Mouse (Mus musculus): ENCODE measurements around the gene Col20a1. TPM values are rescaled to one million over a fixed set of nuclear protein-coding genes. Genes with fewer than 3 reads are reported as not detected.

Col20a1 gene
- polyA plus RNA-seq, 1 experiment = 4.1 TPM

DNA sequence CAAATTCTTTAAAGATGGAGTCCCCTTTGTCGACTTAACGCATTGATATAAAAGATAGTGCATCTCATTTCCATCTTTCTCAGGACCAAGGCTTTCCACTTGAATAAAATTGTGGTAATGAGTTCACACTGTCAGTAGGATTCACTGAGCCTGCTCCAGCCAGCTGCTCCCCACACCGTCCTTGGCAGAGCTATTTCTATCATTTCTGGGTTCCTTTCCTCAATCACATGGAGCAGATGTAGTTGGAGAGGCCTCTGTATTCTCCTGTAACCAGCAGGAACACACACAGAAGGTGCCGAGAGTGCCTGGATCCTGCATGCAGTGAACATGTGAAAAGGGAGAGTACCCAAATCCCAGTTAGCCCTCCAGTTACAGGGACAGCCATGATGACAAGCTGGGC is 4.0 kb downstream of the Col20a1 start:
- peak in 1 of 2 experiments; percentile 22 for DNase-seq (ENCODE audit: extremely low spot score in 1 of 2, low spot score in 1 of 2)

DNA sequence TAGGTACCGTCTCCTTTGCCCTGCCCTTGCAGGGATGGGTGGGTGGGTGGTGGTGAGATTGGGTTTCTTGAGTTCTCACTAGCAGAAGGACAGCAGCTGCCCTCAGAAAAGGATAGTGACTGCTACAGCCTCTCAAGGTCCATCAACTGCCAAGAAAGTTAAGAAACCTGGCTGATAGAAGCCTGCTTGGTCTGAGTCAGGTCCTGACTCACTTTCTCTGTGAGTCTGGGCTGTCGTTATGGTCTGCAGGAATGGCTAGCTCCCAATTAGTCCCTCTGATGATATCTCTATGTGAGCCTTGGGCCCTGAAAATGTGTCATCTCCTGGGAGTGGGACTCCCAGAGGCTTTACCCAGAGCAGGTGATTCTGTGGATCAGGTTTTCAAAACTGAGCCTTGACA is 8.0 kb downstream of the Col20a1 start:
- no peak for DNase-seq (ENCODE audit: extremely low spot score in 1 of 2, low spot score in 1 of 2)

DNA sequence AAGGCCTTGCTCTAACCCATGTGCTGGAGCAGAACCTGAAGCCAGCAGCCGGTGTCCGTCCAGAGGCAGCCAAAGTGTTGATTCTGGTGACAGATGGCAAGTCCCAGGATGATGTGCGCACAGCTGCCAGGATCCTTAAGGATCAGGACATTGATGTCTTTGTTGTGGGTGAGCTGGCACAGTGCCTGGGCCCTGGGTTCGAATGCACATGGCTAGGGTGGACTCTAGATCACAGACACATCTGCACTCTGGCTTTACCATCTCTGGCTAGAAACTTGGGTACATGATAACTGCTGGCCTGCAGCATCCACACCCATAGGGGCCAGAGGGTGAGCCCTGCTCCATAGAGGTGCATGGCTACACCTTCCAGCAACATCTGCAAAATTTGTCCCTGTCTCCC is 9.1 kb downstream of the Col20a1 start:
- DNase-seq (ENCODE audit: extremely low spot score in 1 of 2, low spot score in 1 of 2) = no peak

DNA sequence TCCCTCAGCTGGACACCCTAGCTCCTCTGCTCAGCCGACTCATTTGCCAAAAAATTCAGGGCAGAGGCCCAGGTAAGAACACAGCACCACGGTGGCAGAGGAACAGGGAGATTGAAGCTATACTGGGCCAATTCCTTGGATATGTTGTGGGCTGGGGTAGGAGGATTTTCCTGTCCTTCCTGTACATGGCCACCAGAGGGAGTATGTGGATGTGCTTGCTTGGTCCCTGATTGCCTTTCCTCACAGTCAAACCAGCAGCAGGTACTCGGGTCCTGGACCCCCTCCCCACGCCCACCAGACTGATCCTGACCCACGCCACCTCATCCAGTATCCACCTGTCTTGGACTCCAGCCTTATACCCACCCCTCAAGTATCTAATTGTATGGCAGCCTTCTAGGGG is 10.1 kb downstream of the Col20a1 start:
- peak; percentile 43 to 75 for DNase-seq (ENCODE audit: extremely low spot score in 1 of 2, low spot score in 1 of 2)

DNA sequence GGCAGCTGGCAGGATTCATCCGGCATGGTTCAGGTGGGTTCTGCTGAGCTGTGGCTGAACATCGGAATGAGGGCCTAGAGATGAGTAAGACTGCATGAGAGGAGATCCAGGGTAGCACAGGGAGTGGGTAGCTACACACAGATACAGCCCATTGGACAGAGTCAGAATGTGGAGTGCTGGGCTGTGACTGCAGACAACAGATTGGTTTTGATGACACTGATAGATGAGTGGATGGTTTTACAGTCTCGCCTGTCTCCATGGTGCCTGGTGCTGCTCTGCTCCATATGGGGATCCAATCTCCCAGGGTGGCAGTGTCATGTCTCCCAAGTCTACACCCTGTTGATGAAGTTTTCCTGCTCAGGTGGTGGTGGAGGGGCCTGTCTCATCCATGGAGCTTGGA is 10.6 kb downstream of the Col20a1 start:
- no peak for DNase-seq (ENCODE audit: extremely low spot score in 1 of 2, low spot score in 1 of 2)

DNA sequence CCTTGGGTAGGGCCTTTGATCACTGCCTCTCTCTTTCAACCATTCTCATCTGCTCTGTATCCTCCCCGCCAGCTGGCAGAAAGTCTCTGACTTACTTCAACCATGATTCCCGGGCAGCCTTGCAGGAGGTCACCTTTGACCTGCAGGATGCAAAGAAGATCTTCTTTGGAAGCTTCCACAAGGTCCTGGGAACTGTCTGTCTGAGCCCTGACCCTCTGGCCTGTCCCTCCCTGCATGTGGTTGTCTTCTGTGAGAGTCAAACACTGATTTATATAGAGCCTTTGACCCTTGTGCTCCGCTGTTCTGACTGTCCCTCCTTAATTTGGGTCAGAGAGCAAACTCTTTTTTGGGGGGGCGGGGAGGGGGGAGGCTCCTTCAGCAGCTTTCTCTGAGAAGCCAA is 20.7 kb downstream of the Col20a1 start:
- no peak for DNase-seq (ENCODE audit: extremely low spot score in 1 of 2, low spot score in 1 of 2)

DNA sequence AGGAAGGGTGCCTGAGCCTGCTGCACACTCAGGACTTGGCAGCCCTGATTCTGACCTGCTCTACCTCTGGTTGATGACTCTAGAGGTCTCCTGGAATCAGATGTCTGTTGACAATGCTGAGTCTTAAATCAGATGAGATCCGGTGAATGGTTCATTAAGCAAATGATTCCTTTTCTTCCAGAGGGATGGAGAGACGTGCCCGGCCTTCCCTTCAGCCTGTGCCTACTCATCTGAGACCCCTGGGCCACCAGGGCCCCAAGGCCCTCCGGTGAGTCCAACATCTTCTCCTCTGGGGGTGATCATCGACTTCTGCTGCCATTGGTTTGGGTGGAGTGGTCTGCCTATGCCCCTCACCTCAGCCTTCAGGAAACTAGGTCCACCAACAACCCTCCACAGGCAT is 22.0 kb downstream of the Col20a1 start:
- no peak for DNase-seq (ENCODE audit: extremely low spot score in 1 of 2, low spot score in 1 of 2)

DNA sequence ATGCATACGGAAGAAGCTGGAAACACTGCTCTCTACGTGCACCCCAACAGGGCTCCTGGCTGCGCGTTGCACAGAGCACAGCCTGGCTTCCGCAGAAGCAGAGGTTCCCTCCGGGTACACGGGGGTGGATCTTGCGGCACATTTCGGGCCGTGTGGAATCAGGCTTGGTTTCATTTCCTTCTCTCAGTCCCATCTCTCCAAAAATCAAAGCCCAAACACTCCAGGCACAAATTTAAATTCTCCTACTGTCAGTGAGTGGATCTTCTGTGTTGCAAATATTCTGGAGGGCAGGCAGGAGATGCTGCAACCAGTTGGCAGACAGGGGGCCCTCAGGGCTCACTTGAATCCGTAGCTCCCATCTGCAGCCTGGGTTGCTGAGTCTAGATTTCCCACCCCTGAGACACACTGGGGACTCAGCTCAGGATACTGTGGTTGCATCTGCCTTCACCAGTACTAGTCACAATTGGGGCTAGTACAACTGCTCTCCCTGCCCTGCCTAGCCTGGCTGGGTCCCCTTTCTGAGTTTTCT is 45.1 kb downstream of the Col20a1 start:
- peak in 1 of 2 experiments; percentile 53 for DNase-seq (ENCODE audit: extremely low spot score in 1 of 2, low spot score in 1 of 2)

DNA sequence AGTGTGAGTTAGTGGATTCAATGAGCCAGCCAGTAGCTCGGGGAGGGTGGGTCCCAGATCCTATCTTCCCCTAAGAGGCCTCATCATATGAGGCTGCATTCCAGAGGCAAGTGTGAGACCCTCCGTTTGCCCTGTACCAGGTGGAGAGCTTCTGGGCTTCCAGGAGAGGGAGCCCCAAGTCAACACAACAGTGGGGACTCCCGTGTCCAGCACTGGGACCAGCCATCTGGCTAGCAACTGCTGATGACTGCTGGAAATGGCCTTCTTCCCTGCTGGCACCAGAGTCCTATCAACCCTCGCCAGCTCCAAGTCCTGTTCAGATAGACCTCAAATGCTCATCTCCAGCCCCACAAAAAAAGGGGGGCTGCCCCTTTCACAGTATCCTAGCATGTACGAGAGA is 46.1 kb downstream of the Col20a1 start:
- peak in 1 of 2 experiments; percentile 36 for DNase-seq (ENCODE audit: extremely low spot score in 1 of 2, low spot score in 1 of 2)

DNA sequence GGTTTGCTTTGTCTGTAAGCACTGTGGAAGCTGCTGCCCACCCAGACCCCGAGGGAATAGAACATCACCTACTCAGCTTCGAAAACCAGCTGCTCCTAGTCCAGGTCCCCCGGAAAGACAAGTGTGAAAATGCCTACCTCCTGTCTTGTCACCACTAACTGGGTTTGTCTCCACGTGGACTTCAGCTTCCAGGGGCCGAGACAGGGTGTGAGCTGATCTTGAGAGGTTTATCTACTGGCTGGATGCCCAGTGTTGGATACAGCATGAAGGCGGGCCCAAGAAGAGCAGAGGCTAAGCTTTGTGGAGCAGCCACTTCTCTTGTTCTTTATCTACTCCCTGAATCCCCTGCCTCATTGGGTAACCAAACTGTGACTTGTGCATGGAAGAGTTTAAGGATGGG is 47.0 kb downstream of the Col20a1 start:
- no peak for DNase-seq (ENCODE audit: extremely low spot score in 1 of 2, low spot score in 1 of 2)

DNA sequence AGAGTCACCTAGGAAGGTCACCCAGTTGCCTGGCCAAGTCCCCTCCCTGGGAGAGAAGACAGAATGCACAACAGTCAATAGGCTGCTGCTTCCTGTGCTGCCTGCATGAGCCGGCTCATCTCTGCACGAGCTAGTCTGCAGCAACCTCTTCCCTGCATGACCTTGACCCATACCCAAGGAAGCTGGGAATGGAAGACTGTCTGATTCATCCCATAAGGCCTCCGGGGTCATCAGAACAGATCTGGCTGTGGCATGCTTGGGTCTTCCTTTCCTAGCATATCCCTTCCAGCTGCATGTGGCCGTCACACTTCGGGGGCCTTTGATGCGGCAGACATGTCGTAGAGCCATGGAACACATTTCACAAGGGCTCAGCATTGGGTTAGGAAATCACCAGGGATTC is 48.9 kb downstream of the Col20a1 start:
- DNase-seq (ENCODE audit: extremely low spot score in 1 of 2, low spot score in 1 of 2) = no peak

DNA sequence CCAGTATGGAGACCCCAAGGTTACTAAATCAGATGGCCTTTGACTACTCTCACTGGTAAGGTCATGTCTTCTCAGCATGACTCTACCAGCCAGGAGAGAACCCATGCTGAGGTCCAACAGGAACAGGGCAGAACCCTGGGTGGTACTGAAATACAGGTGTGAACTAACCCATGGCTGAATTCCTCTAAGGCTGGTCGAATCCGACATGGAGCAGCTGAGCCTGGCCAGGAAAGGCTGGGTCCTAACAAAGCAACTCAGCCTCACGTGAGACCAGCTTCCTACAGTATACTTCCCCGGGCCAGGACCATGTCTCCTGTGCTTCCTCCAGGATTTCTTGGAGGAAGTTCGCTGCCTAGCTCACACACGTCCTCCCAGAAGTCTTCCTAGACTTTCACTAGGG is 50.2 kb downstream of the Col20a1 start:
- DNase-seq (ENCODE audit: extremely low spot score in 1 of 2, low spot score in 1 of 2) = no peak

DNA sequence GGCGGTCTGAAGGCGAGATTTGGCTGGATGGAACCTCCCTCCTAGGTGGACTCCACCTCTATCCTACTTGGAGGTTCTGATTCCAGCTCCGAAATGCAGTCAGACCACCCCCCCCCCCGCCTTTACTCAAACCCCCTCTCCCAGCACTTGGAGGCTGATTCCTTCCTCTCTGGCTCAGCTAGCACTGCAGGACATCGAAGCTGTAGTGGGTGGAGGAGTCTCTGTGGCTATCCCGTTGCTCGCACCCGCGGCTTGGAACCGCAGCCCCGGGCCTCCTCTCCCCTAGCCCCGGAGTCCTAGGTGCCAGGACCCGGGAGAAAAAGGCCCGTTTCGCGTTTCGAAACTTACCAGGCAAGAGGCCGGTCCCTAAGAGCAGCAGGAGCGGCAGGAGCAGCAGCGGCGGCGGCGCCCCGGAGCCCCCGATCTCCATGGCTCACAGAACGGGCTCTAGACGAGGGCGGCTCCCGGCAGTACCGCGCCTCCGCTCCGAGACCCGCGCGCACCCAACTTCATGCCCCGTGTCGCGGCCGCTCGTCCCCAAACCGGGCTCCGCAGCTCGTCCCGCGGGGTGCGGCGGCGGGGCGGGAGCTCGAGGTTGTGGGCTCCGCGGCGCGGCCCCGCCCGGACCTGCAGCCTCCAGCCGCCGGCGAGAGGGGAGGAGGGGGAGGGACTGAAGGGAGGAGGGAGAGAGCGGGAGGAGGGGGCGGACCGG is 52.5 kb downstream of the Col20a1 start:
- peak in 1 of 2 experiments; percentile 16 for DNase-seq (ENCODE audit: extremely low spot score in 1 of 2, low spot score in 1 of 2)

DNA sequence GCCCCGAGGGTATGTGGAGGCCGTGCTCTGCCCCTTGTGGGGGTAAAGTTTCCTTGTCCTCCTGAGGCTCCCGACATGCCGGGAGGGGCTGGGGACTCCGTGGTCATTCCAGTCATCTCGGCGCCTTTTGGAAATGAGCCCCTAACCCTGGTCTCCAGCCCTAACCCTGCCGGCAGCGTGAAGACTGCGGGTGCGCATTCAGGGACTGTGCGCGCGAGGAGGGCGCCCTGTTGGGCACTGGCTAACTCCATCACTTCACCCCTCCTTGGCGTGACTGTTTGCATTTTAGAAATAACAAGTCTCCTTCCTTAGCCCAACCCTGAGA is 53.0 kb downstream of the Col20a1 start:
- no peak for DNase-seq (ENCODE audit: extremely low spot score in 1 of 2, low spot score in 1 of 2)

DNA sequence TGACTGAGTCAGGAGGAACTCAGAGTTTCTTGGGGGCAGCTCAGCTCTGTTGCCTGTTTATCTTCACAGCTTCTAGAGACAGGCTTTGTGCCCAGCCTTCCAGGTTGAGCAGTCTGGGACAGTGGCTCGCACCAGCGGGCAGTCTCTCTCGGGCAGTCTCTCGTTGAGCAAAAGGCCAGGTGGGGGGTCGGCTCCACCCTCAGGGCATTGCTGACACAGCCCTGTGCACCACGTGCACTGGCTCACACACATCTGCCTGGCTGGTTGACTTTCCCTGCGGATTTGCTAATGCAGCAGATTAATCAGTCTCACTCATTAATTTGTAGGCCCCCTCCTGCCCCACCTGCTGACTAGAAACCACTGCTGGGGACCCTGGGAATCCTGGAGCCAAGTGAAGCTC is 55.6 kb downstream of the Col20a1 start:
- no peak for DNase-seq (ENCODE audit: extremely low spot score in 1 of 2, low spot score in 1 of 2)

DNA sequence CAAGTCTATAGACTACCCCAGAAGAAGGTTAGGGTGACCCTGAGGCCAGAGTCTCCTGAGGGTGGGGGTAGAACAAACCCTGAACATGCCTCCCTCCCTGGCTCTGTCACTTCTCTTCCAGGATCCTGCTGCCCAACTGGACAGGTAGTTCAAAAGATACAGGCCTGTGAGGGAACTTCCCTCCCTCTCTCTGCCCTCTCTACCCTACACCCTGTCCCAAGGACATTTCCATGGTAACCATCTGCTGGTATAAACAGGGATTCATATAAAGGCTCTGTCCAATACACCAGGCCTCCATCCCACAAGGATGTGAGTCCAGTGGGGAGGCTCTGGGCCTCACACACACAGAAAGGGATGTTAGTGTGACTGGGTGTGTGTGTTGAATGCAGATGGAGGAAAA is 56.0 kb downstream of the Col20a1 start:
- DNase-seq (ENCODE audit: extremely low spot score in 1 of 2, low spot score in 1 of 2) = no peak

DNA sequence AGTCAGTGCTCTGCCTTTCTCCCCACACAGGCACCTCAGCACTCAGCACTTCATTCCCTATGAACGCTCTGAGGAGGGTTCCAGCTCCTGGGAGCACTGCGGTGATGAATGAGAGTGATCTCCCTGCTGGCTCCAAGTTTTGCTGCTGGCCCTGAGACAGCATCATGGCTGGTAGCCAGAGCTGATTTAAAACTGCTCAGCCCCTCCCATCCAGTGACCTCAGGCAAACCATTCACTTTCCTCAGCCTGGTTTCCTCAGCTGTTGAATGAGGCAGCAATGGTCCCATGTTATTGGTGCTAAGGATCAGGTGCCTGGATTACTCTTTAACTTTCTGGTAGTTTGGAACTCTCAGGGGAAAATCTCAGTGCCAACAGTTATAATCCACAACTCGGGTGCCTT is 57.1 kb downstream of the Col20a1 start, which contains the start of gene Chrna4:
TSS of gene Chrna4 (minus strand) at position 110 of the 400 bp plus-strand sequence.
- no peak for DNase-seq (ENCODE audit: extremely low spot score in 1 of 2, low spot score in 1 of 2)

DNA sequence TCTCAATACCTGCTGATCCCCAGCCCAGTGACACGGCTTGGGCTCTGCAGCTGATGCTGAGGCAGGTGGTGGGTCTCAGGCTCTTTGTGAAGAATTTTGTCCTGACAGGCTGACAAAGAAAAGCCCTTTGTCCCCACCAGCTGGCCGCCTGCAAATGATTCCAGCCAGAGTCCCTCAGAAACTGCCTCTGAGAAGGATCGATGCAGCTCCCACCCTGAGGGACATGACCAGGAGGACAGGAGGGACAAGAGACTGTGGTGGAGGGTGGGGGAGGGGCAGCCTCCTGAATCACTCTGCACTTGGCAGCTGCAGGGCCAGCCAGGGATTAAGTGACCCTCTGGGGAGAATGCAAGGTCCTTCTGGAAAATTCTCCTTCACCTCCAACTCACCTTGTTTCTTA is 57.7 kb downstream of the Col20a1 start:
- DNase-seq (ENCODE audit: extremely low spot score in 1 of 2, low spot score in 1 of 2) = no peak

DNA sequence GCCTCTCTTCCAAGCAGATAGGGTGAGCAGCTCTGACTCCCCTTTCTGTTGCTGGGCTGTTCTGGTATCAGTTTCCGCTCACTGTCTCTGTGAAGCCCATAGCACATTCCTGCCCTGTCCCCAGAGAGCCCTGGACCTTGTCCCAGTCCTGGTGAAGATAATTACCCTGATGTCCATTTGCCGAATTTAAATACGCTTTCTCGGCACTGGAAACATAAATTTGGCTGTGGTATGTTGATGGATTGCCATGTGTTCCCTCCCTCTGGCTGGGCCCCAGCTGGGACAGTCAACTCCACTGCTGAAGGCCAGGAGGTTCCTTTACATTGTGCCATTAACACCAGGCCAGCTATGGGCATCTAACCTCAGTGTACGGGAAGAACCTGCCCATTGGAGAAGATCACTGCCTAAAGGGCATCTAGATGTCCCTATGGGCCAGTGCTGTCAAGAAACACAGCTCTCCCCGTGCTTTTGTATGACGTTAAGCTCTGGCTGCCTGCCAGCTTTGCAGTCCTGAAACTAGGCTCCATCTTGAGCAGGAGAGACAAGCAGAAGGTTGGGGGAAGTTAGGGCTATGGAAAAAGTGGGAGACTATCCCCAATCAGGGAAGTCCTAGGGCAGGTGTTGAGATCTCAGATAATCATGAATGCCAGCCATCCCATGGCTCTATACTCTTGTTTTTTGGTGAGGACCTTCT is 62.1 kb downstream of the Col20a1 start:
- no peak for DNase-seq (ENCODE audit: extremely low spot score in 1 of 2, low spot score in 1 of 2)

DNA sequence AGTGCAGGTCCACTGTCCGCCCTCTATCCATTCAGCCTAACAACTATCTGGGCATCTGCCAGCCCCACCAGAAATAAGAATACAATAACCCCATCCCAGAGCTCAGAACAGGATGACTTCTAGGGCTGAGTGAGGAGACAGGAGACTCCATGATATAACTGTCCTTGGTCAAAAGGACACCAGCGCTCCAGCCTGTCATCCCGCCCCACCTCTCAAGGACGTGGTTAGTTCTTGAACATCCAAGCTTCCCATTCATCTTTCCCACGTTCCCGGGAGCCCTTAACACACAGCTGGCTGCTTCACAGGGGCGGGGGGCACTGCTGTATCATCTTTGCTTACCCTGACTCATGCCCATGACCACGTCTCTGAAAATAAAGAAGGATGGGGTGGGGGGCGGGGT is 62.7 kb downstream of the Col20a1 start:
- DNase-seq (ENCODE audit: extremely low spot score in 1 of 2, low spot score in 1 of 2) = no peak

DNA sequence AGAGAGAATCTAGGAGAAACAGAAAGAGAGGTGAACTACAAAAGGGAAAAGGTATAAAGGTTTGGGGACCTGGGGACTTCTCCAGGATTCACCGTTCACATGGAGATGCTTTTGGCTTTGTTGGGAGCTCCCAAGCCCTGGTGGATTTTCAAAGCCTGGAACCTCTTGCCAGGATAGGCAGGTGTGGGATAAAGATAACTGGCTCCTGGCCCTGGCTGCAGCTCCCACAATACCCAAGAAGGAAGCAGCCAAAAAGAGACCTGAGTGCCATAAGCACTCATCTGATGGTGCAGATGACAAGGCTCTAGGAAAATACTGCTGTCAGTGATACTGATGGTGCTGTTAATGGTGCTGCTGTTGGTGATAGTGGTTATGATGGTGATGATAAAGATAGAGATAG is 65.8 kb downstream of the Col20a1 start:
- no peak for DNase-seq (ENCODE audit: extremely low spot score in 1 of 2, low spot score in 1 of 2)

DNA sequence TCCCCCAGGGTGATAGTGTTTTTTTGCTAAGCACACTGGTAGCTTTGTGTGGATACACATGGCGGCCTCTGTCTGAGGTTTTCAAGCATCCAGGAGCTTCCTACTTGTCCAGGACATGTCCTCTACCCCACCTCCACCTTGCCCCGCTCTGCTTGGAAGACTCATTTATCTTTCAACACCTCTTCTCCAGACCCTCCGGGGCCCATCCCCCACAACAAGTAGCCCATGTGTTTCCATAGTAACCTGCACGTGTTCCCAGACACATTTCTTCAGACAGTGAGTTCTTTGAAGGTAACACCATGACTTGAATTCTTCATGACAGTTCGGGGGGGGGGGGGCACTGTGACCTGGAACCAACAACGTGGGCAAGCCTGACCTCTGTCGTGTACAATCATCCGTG is 71.0 kb downstream of the Col20a1 start:
- no peak for DNase-seq (ENCODE audit: extremely low spot score in 1 of 2, low spot score in 1 of 2)
